Mouse (Mus musculus) gastrocnemius, adult 8-10 months (tissue): ENCODE data around the gene Tmprss11c. TPM values are rescaled to one million over a fixed set of nuclear protein-coding genes. Genes with fewer than 3 reads are reported as not detected.
"Not testable (repeated sequence)": the region's sequence is repeated elsewhere in the genome, so short reads cannot be mapped to it uniquely, and the experiment has no call there.

Experiments used
- DNase-seq, 2 experiments: peaks; one replicate each; pipeline ENCODE4 v3.0.0; 2022; ENCODE audit warnings: low spot score in 2 of 2
- total RNA-seq, 4 experiments: library from RNA; stranded (reverse); gene quantifications; 2 replicates each; pipeline ENCODE4 v1.2.4; 2022

Gene Tmprss11c
- not detected for total RNA-seq

GRCm38 (mm10) chr5:86289208-86289607 lies at the start of gene Tmprss11c:
Tmprss11c (minus strand) TSS chr5:86289308.
- DNase-seq: no peak

GRCm38 (mm10) chr5:86318018-86318956 lies 29.2 kb upstream of the Tmprss11c start:
- not testable (repeated sequence) for DNase-seq

GRCm38 (mm10) chr5:86306116-86306515 lies 17.0 kb upstream of the Tmprss11c start:
- DNase-seq: no peak

- no peak for DNase-seq
These were observed 14.8 kb upstream of the Tmprss11c start for GRCm38 (mm10) chr5:86303877-86304276.

DNA sequence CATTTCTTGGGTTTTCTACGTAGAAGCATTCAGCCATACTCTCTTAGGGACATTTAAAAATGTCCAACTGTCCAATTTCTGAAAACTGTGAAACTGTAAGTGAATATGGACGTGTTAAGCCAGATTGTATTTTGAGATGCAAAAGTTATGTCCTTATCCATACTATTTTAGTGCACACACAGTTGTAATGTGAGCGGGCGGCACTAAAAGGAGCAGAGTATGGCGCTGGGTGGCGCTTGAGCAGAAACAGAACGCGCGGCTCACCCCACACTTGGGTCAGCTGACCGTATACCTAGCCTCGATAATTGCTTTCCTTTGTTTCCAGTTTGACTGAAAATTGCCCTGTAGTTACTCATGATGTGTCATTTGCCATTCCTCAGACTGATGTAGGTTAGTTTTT lies 42.5 kb downstream of the Tmprss11c start:
- DNase-seq: no peak

GRCm38 (mm10) chr5:86244880-86245279 lies 44.2 kb downstream of the Tmprss11c start:
- no peak for DNase-seq

DNA sequence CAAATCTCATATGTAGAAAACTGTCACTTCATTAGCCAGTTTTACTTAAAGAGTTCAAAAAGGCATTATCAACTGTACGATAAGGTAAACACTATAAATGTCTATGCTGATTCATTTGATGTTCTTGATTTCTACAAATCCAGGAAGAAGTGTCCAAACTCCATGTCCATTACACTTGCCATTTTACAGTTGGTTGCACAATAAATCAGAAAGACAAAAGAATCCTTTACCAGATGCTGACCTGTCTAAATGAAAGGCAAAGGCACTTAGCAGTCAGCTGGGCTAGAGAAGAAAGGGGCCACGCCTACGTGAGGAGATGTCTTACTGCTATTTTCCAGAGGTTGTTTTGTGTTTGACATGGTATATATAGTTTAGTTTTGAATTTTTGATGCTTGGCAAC lies 44.8 kb downstream of the Tmprss11c start:
- no peak for DNase-seq

- no peak for DNase-seq
These were observed 61.8 kb downstream of the Tmprss11c start for GRCm38 (mm10) chr5:86227156-86227853.

GRCm38 (mm10) chr5:86197801-86198200 lies 91.3 kb downstream of the Tmprss11c start, which contains the start of gene Gnrhr:
Gnrhr (minus strand) TSS chr5:86197901.
- no peak for DNase-seq

DNA sequence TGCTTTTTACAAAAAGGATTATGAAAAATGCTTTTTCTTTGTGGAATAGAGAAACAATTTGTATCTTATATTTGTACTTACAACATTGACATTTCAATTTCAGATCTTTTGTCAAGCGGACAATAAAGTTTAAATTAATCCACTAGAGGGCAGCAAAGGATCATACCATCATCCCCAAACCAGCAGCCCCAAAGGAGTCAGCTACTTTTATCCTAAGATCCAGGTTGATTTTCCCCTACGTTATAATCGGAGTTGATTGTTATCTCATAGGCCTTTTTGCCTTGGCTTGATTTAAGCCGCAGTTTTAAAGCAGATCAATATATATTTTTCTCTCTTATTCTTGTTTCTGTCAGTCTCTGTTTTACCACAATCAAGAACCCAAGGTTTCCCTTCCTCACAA lies 97.8 kb downstream of the Tmprss11c start:
- DNase-seq: no peak

DNA sequence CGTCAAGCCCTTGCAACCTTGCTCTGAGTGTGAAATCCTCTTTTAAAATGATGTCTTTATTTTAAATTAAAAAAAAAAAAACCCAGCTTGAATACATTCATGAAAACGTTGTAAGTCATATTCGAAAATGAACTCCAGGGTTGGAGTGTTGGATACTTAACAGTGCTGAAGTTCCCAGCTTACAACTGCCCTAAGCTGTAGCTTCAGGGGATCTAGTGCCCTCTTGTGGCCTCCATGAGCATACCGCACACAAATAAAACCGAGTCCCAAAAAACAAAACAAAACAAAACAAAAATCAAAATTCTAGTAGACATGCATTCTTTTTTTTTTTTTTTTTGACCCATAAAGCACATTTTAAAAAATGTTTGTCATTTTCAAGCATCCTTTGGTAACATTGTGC lies 98.3 kb downstream of the Tmprss11c start:
- DNase-seq: no peak

- no peak for DNase-seq
These were observed 98.8 kb downstream of the Tmprss11c start for GRCm38 (mm10) chr5:86190290-86190689.

- no peak for DNase-seq
These were observed 101.7 kb downstream of the Tmprss11c start for GRCm38 (mm10) chr5:86187441-86187840.

Other genes with a start within 250 kb of the Tmprss11c start
- 1 to 10 TPM; 2.3 to 3.3 (median 2.6) TPM for gene Cenpc1, start 223.7 kb downstream of the Tmprss11c start, total RNA-seq
- gene Stap1, start 217.6 kb downstream of the Tmprss11c start, total RNA-seq: not detected
- gene Uba6, start 116.5 kb downstream of the Tmprss11c start, total RNA-seq: 1 to 10 TPM; 4.5 to 5.9 (median 4.9) TPM
- gene Gnrhr, start 91.4 kb downstream of the Tmprss11c start, total RNA-seq: not detected
- gene Tmprss11d, start 84.1 kb upstream of the Tmprss11c start, total RNA-seq: not detected
- gene Tmprss11a, start 179.7 kb upstream of the Tmprss11c start, total RNA-seq: not detected
- not detected for gene Tmprss11g, start 229.3 kb upstream of the Tmprss11c start, total RNA-seq